Mouse (Mus musculus): ENCODE measurements around the gene Ibtk. TPM values are rescaled to one million over a fixed set of nuclear protein-coding genes. Genes with fewer than 3 reads are reported as not detected.

The Ibtk gene
- polyA plus RNA-seq, 1 experiment from 2014 or later: 29.4 TPM

Other genes with a start within 250 kb of the Ibtk start
- 7.3 and 9.3 TPM in 2 replicates for gene Tpbg, start 93.0 kb upstream of the Ibtk start, polyA plus RNA-seq (2015; fragmentation: Nextera tagmentation; extraction: Ambion mirVana)